Mouse (Mus musculus) small intestine, adult 2 months (tissue): ENCODE results near the gene Med13. TPM values are rescaled to one million over a fixed set of nuclear protein-coding genes. Genes with fewer than 3 reads are reported as not detected.

ENCODE experiments used
- H3K27ac ChIP-seq: fragments of 200-500 bp; 2 replicates; pipeline ENCODE4 v1.5.1; 2012; ENCODE audit warnings: low read depth, low read length, control low read depth, inconsistent platforms; ENCODE audit not compliant: insufficient read depth
- H3K27me3 ChIP-seq: fragments of 200-500 bp; 2 replicates; pipeline ENCODE4 v1.6.1; 2012; ENCODE audit warnings: mild to moderate bottlenecking, moderate library complexity, low read length, inconsistent platforms; ENCODE audit not compliant: control insufficient read depth, insufficient read depth
- H3K36me3 ChIP-seq: fragments of 200-500 bp; 2 replicates; pipeline ENCODE4 v1.6.1; 2012; ENCODE audit warnings: mild to moderate bottlenecking, low read length, control low read depth, inconsistent platforms; ENCODE audit not compliant: control insufficient read depth, insufficient read depth
- H3K4me1 ChIP-seq: fragments of 200-500 bp; 2 replicates; pipeline ENCODE4 v1.6.1; 2012; ENCODE audit warnings: low read length, inconsistent platforms, mixed read lengths; ENCODE audit not compliant: control insufficient read depth, insufficient read depth, insufficient read length
- H3K4me3 ChIP-seq: fragments of 200-500 bp; 2 replicates; pipeline ENCODE4 v1.5.1; 2012; ENCODE audit warnings: low read depth, mild to moderate bottlenecking, control low read depth, inconsistent platforms, low read length, moderate library complexity
- CTCF ChIP-seq: fragments of 200-500 bp; IDR thresholded peaks from 2 replicates; pipeline ENCODE4 v1.5.1; 2012; ENCODE audit warnings: low read depth, mild to moderate bottlenecking, control low read depth, inconsistent platforms, low read length, moderate library complexity, mixed read lengths; ENCODE audit not compliant: insufficient replicate concordance, insufficient read length; ENCODE audit errors: extremely low read depth
- POLR2A ChIP-seq: fragments of 200-500 bp; IDR thresholded peaks from 2 replicates; pipeline ENCODE4 v1.6.1; 2012; ENCODE audit warnings: low read depth, mild to moderate bottlenecking, control low read depth, inconsistent platforms, low read length, moderate library complexity
- WGBS: fragments of 180-500 bp; shearing (Covaris S2); methylation state at CpG from one replicate; pipeline ENCODE4 v1.1.7; 2018; 5-methylcytosine and 5-hydroxymethylcytosine counted together
- polyA plus RNA-seq: library from polyadenylated mRNA; depleted of rRNA; stranded (reverse); fragments of >200 nt; gene quantifications from 2 replicates; pipeline ENCODE4 v1.2.3, GENCODE M21; 2012

Med13 gene
- polyA plus RNA-seq, 1 experiment = 21.8 TPM

DNA sequence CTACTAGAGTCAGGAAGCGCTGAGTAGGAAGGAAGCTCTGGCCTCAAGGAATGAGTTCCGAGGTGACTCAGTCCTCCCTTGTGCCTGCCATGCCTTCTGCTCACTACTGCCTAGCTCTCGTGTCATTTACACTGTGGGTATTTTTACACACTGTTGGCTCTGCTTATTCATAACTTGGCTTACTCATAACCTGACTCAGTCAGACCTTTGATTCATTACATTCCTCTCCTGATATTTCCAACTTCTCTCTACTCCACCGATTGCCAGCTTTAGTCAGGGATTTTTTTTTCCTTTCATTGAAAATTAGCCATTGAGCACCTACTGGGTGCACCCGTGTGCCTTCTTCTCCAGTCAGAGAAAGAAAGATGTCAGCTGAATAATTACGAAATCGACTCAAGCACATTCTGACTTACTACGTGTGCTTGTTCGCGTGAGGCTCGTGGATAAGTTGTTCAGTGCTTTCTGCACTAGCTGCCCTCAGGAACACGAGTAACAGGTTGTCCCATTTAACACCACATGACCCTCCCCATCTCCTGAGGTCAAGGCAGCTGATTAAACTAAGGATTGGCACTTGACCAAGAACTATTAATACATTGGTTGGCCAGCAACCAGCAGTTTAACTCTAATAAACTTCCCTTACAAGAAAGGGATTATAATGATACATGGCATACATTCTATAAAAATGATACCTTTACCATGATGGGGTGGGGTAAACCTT is 23.3 kb upstream of the Med13 start:
- TF ChIP-seq POLR2A (no peak), CTCF (no peak)
- Histone ChIP-seq H3K27ac (peak overlapping the region; percentile 66; the same call in 1 of the 2 replicates), H3K4me1 (peaks cover 16% of the 10 kb centered on the region; the same call in 1 of the 2 replicates), H3K27me3 (no peaks in the 10 kb centered on the region), H3K4me3 (no peak overlapping the region), H3K36me3 (no peaks in the 10 kb centered on the region)
- 24% methylated on average over 12 of the region's 12 CpGs for WGBS

DNA sequence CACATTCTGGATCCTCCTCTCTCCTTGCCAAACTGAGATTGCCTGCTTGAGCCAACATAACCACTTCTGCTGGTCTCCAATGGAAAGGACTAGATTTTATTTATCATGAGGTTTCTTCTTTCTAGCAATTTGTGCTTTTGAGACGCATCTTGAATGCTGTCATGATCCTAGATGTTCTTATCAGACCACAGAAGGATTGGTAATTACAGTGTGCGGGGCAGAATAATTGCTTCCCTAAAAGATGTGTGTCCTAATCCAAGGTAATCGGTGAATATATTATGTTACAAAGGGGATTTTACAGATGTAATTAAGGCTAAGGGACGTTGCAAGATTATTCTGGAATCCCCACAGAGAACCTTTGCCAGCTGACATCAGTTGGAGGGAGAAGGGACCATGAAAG is 21.6 kb upstream of the Med13 start:
- H3K27ac ChIP-seq = no peak overlapping the region
- TF ChIP-seq POLR2A (no peak), CTCF (no peak)
- no peaks in the 10 kb centered on the region for H3K36me3 ChIP-seq
- no peaks in the 10 kb centered on the region for H3K27me3 ChIP-seq
- peaks cover 11% of the 10 kb centered on the region; the same call in 1 of the 2 replicates for H3K4me1 ChIP-seq
- H3K4me3 ChIP-seq = no peak overlapping the region
- WGBS = 79% methylated on average over 4 of the region's 4 CpGs

DNA sequence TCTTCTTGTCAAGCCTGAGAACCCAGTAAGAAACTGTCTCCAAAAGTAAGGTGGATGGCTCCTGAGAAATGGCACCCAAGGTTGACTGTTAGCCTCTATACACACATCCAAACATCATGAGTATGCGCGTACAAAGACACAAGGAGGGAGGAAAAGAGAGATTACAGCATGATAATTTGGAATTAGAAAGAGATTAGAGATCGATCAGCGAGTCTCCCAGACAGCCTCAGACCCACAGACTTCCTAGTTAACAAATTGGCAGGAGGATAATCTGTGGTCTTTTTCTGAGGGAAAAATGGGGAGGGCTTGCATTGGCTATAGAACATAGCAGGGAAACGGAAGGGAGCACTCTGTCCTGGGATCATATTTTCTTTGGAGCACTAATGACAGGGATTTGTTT is 20.4 kb upstream of the Med13 start:
- Histone ChIP-seq H3K4me3 (no peak overlapping the region), H3K27me3 (no peaks in the 10 kb centered on the region), H3K27ac (no peak overlapping the region), H3K36me3 (no peaks in the 10 kb centered on the region), H3K4me1 (peaks cover 11% of the 10 kb centered on the region; the same call in 1 of the 2 replicates)
- TF ChIP-seq POLR2A (no peak), CTCF (no peak)
- WGBS = 88% methylated on average over 5 of the region's 5 CpGs

DNA sequence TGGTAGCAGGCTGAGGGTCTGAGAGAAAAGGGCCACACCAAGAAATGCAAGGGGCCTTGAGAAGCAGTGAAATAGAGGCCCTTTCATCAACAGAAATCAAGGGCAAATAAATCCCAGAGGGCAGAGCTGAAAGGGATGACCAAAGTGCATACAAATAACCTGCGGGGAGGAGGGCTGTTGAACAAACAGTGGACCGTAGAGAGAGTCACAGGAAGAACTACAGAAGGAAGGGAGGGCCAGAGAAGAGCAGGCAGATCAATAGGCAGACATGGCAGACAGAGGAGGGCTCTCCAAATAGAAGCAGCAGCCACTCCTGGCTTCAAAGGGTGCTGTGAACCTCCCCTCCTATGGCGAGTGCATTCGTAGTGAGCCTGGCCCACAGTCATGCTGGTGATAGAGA is 19.3 kb upstream of the Med13 start:
- Histone ChIP-seq H3K27ac (no peak overlapping the region), H3K4me3 (no peak overlapping the region), H3K27me3 (no peaks in the 10 kb centered on the region), H3K4me1 (peaks cover 8% of the 10 kb centered on the region; the same call in 1 of the 2 replicates), H3K36me3 (no peaks in the 10 kb centered on the region)
- WGBS = 53% methylated on average over 4 of the region's 4 CpGs
- no peak for TF ChIP-seq POLR2A
- no peak for TF ChIP-seq CTCF

DNA sequence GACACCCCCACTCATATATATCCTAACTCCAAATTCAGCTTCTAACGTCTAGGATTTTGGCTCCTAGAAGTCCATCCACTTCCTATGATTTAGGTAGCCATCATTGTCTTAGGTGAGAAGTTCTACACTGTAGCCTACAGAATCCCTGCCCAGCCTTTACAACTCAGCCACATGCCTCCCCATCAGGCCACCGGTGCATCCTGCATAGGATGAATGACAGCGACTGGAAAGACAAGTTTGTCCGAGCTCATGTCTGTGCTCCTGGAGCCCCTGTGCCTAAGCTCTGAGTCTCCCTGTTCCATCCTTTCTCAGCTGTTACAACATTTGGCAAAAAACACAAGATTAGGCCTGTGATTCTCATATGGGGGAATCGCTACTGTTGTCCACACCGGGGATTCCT is 17.7 kb upstream of the Med13 start:
- Histone ChIP-seq H3K27ac (no peak overlapping the region), H3K27me3 (no peaks in the 10 kb centered on the region), H3K36me3 (no peaks in the 10 kb centered on the region), H3K4me3 (no peak overlapping the region), H3K4me1 (no peaks in the 10 kb centered on the region; the same call in 1 of the 2 replicates)
- WGBS = 92% methylated on average over 6 of the region's 6 CpGs
- TF ChIP-seq POLR2A = no peak
- TF ChIP-seq CTCF = no peak

DNA sequence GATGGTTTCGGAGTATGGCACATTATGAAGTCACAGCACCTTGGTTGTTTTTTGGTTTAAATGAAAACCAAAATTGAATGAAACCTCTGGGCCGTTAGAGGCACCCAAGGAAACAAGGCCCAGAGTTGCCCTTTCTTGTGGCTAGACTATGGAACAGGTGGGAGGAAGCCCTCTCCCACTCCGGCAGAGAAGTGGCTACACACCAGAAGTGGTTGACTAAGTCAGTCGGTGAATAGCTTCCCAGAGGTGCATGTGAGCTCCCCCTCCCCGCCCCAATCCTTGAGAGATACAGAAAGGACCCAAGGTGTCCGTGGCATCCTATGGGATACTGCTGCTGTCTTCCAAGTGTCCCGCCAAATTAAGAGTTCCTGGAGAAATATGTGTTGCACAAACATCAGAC is 13.9 kb upstream of the Med13 start:
- no peaks in the 10 kb centered on the region for H3K4me1 ChIP-seq
- H3K36me3 ChIP-seq = no peaks in the 10 kb centered on the region
- TF ChIP-seq CTCF (no peak), POLR2A (no peak)
- H3K4me3 ChIP-seq = no peak overlapping the region
- 83% methylated on average over 7 of the region's 7 CpGs for WGBS
- H3K27me3 ChIP-seq = no peaks in the 10 kb centered on the region
- H3K27ac ChIP-seq = no peak overlapping the region

DNA sequence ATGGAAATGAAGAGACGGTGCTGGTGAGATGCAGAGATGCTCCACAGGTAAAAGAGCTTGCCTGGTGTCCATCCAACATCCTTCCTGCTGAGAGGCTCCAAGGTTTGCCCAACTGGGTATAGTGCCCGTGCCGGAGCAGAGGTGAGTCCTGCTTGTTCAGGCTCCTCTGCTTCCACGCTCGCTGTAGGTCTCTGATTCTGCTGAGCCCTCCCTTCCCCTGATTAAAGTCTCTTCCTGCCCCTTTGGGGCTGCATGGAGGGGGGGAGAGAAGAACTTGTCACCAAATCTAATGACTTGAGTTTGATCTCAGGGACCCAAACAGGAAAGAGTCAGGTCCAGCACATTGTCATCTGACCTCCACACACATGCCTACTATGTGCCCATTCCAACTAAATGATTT is 12.5 kb upstream of the Med13 start:
- 93% methylated on average over 5 of the region's 5 CpGs for WGBS
- no peaks in the 10 kb centered on the region for H3K36me3 ChIP-seq
- H3K27ac ChIP-seq = no peak overlapping the region
- no peak overlapping the region for H3K4me3 ChIP-seq
- no peaks in the 10 kb centered on the region for H3K4me1 ChIP-seq
- no peaks in the 10 kb centered on the region for H3K27me3 ChIP-seq
- TF ChIP-seq POLR2A = no peak
- no peak for TF ChIP-seq CTCF
